Mouse (Mus musculus): ENCODE data around the gene Ccdc194. TPM values are rescaled to one million over a fixed set of nuclear protein-coding genes. Genes with fewer than 3 reads are reported as not detected.

Ccdc194 gene
- polyA plus RNA-seq (2014; fragmentation: Nextera tagmentation; extraction: Ambion mirVana): 0.40 and 0.72 TPM in 2 replicates

- H3K36me3 ChIP-seq (ENCODE audit: control insufficient read depth, insufficient read depth, low read length): no peaks in the 10 kb centered on the region
- ATAC-seq (ENCODE audit: low FRiP score): no peak
- WGBS: 6% methylated on average over 46 of the region's 46 CpGs
- H3K9me3 ChIP-seq (ENCODE audit: control insufficient read depth, low read length): no peaks in the 10 kb centered on the region
- peaks cover 25% of the 10 kb centered on the region for H3K27me3 ChIP-seq (ENCODE audit: control insufficient read depth, insufficient read depth, low read length)
- DNase-seq (ENCODE audit: low spot score, missing footprints): peak; percentile 91
- no peak within 1 kb of the TSS; the same call in 1 of the 2 replicates for H3K4me3 ChIP-seq (ENCODE audit: low read depth, low read length)
- no peak within 1 kb of the TSS for H3K27ac ChIP-seq (ENCODE audit: low read depth, low read length)
- no peaks in the 10 kb centered on the region for H3K4me1 ChIP-seq (ENCODE audit: control insufficient read depth, insufficient read depth, low read length)
- H3K4me2 ChIP-seq: 0 out of 2 replicates have a peak within 1 kb of the TSS, but pooled peaks have one; percentile 13
- H3K9ac ChIP-seq (ENCODE audit: low read length): no peak within 1 kb of the TSS
Measured at GRCm38 (mm10) chr8:71525226-71526050, at the start of gene Ccdc194. TSS of gene Ccdc194 (minus strand) at chr8:71525711.

GRCm38 (mm10) chr8:71575020-71575419 is 49.5 kb upstream of the Ccdc194 start:
- no peak for ATAC-seq (ENCODE audit: low FRiP score)
- 71% methylated on average over 1 of the region's 1 CpGs for WGBS
- Histone ChIP-seq H3K27me3 (ENCODE audit: control insufficient read depth, insufficient read depth, low read length) (no peaks in the 10 kb centered on the region), H3K27ac (ENCODE audit: low read depth, low read length) (no peak overlapping the region), H3K9ac (ENCODE audit: low read length) (no peak overlapping the region), H3K36me3 (ENCODE audit: control insufficient read depth, insufficient read depth, low read length) (no peaks in the 10 kb centered on the region), H3K4me3 (ENCODE audit: low read depth, low read length) (no peak overlapping the region), H3K4me2 (no peak overlapping the region), H3K4me1 (ENCODE audit: control insufficient read depth, insufficient read depth, low read length) (peaks cover 6% of the 10 kb centered on the region), H3K9me3 (ENCODE audit: control insufficient read depth, low read length) (no peaks in the 10 kb centered on the region)
- DNase-seq (ENCODE audit: low spot score, missing footprints): no peak

DNA sequence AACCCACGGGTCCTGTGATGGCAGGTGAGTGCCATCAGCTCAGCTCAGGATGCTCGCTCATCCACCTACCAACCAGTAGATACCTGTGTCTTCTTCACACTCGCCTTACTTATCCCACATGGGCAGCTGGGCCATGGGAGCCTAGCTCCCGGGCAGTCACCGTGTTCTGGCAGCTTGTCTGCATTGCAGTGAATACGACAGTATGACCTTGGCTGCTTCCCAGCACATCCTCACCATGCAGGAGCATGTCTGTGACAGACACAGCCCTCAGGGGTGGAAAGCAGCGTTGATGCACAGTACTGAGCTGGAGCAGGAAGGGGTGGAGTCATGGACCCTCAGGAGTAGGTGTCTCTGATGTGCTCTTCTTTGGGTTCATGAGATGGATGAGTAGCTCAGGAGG is 48.9 kb upstream of the Ccdc194 start:
- H3K27me3 ChIP-seq (ENCODE audit: control insufficient read depth, insufficient read depth, low read length): no peaks in the 10 kb centered on the region
- H3K9ac ChIP-seq (ENCODE audit: low read length): no peak overlapping the region
- ATAC-seq (ENCODE audit: low FRiP score) (no peak), DNase-seq (ENCODE audit: low spot score, missing footprints) (no peak)
- peaks cover 6% of the 10 kb centered on the region for H3K4me1 ChIP-seq (ENCODE audit: control insufficient read depth, insufficient read depth, low read length)
- 83% methylated on average over 7 of the region's 7 CpGs for WGBS
- H3K36me3 ChIP-seq (ENCODE audit: control insufficient read depth, insufficient read depth, low read length): no peaks in the 10 kb centered on the region
- no peak overlapping the region for H3K4me3 ChIP-seq (ENCODE audit: low read depth, low read length)
- no peaks in the 10 kb centered on the region for H3K9me3 ChIP-seq (ENCODE audit: control insufficient read depth, low read length)
- H3K4me2 ChIP-seq: no peak overlapping the region
- no peak overlapping the region for H3K27ac ChIP-seq (ENCODE audit: low read depth, low read length)

GRCm38 (mm10) chr8:71572847-71573633 is 47.5 kb upstream of the Ccdc194 start:
- no peak for DNase-seq (ENCODE audit: low spot score, missing footprints)
- no peak overlapping the region for H3K27ac ChIP-seq (ENCODE audit: low read depth, low read length)
- H3K36me3 ChIP-seq (ENCODE audit: control insufficient read depth, insufficient read depth, low read length): no peaks in the 10 kb centered on the region
- H3K4me3 ChIP-seq (ENCODE audit: low read depth, low read length): no peak overlapping the region
- 82% methylated on average over 9 of the region's 9 CpGs for WGBS
- H3K27me3 ChIP-seq (ENCODE audit: control insufficient read depth, insufficient read depth, low read length): 0 out of 2 replicates have a peak, but pooled peaks cover 3% of the 10 kb centered on the region
- H3K9ac ChIP-seq (ENCODE audit: low read length): no peak overlapping the region
- ATAC-seq (ENCODE audit: low FRiP score): no peak
- H3K9me3 ChIP-seq (ENCODE audit: control insufficient read depth, low read length): no peaks in the 10 kb centered on the region
- H3K4me2 ChIP-seq: no peak overlapping the region
- peaks cover 6% of the 10 kb centered on the region for H3K4me1 ChIP-seq (ENCODE audit: control insufficient read depth, insufficient read depth, low read length)

- DNase-seq (ENCODE audit: low spot score, missing footprints) (no peak), ATAC-seq (ENCODE audit: low FRiP score) (no peak)
- Histone ChIP-seq H3K9ac (ENCODE audit: low read length) (no peak overlapping the region), H3K4me2 (no peak overlapping the region), H3K27ac (ENCODE audit: low read depth, low read length) (no peak overlapping the region), H3K4me1 (ENCODE audit: control insufficient read depth, insufficient read depth, low read length) (peaks cover 6% of the 10 kb centered on the region), H3K4me3 (ENCODE audit: low read depth, low read length) (no peak overlapping the region), H3K9me3 (ENCODE audit: control insufficient read depth, low read length) (no peaks in the 10 kb centered on the region), H3K27me3 (ENCODE audit: control insufficient read depth, insufficient read depth, low read length) (0 out of 2 replicates have a peak, but pooled peaks cover 3% of the 10 kb centered on the region), H3K36me3 (ENCODE audit: control insufficient read depth, insufficient read depth, low read length) (no peaks in the 10 kb centered on the region)
- 85% methylated on average over 2 of the region's 2 CpGs for WGBS
Measured at GRCm38 (mm10) chr8:71572077-71572476, 46.6 kb upstream of the Ccdc194 start.

GRCm38 (mm10) chr8:71570291-71570954 is 44.9 kb upstream of the Ccdc194 start:
- Histone ChIP-seq H3K4me1 (ENCODE audit: control insufficient read depth, insufficient read depth, low read length) (peaks cover 6% of the 10 kb centered on the region), H3K4me3 (ENCODE audit: low read depth, low read length) (peak overlapping the region; percentile 45), H3K4me2 (peak overlapping the region; percentile 90), H3K9me3 (ENCODE audit: control insufficient read depth, low read length) (no peaks in the 10 kb centered on the region), H3K27me3 (ENCODE audit: control insufficient read depth, insufficient read depth, low read length) (0 out of 2 replicates have a peak, but pooled peaks cover 3% of the 10 kb centered on the region), H3K9ac (ENCODE audit: low read length) (peak overlapping the region; percentile 64), H3K36me3 (ENCODE audit: control insufficient read depth, insufficient read depth, low read length) (no peaks in the 10 kb centered on the region), H3K27ac (ENCODE audit: low read depth, low read length) (0 out of 2 replicates have a peak overlapping the region, but pooled peaks have one; percentile 4)
- peak; percentile 89 for ATAC-seq (ENCODE audit: low FRiP score)
- WGBS: under 1% methylated on average over 41 of the region's 41 CpGs
- peak; percentile 98 for DNase-seq (ENCODE audit: low spot score, missing footprints)

DNA sequence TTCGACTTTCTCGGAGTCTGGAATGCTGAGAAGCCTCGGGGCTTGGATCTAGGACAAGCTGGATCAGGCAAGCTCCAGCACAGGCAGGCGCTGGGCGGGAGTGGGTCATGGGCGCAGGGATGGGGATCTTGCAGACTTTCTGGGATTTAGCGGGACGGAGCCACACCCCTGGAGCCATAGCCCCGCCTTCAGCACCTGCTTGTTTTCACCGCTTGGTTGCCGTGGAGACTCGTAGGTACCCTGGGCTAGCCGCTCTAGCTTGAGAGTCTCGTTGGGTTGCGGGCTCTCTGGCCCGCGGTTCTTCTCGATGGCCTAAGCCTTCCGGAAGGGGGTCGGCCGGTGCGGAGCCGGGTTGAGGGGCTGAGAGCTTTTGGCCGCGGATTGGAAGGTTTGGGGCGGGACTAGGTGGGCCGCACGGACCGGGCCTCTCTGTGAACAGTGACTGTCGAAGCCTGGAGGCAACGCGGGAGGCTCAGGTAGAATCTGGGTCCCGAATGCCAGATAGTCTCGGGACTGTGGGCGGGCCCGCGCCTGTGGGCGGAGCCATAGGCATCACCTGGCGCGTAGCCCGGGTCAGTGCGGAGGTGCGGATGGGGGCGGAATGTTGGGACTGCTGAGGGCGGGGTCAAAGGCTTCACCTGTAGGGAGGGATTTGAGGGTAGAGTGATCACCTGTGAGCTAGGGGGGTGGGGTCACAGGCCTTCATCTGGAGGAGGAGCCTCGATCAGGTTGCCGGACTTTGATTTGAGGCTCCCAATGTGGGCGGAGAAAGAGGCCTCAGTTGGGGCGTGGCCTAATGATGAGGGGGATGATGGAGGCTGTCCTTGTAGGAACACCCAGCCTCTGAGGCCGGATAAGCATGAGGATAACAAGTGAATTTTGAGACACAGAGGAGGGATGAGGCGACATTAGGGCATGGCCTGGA is 44.1 kb upstream of the Ccdc194 start:
- H3K27me3 ChIP-seq (ENCODE audit: control insufficient read depth, insufficient read depth, low read length): 0 out of 2 replicates have a peak, but pooled peaks cover 3% of the 10 kb centered on the region
- H3K9ac ChIP-seq (ENCODE audit: low read length): peak overlapping the region; percentile 29
- H3K4me1 ChIP-seq (ENCODE audit: control insufficient read depth, insufficient read depth, low read length): peaks cover 6% of the 10 kb centered on the region
- H3K4me3 ChIP-seq (ENCODE audit: low read depth, low read length): peak overlapping the region; percentile 45
- no peaks in the 10 kb centered on the region for H3K36me3 ChIP-seq (ENCODE audit: control insufficient read depth, insufficient read depth, low read length)
- DNase-seq (ENCODE audit: low spot score, missing footprints) (peak; percentile 97), ATAC-seq (ENCODE audit: low FRiP score) (peak; percentile 85)
- H3K9me3 ChIP-seq (ENCODE audit: control insufficient read depth, low read length): no peaks in the 10 kb centered on the region
- H3K27ac ChIP-seq (ENCODE audit: low read depth, low read length): 0 out of 2 replicates have a peak overlapping the region, but pooled peaks have one; percentile 4
- under 1% methylated on average over 51 of the region's 51 CpGs for WGBS
- peak overlapping the region; percentile 90 for H3K4me2 ChIP-seq

GRCm38 (mm10) chr8:71568941-71569340 is 43.4 kb upstream of the Ccdc194 start:
- Histone ChIP-seq H3K9me3 (ENCODE audit: control insufficient read depth, low read length) (peaks cover 5% of the 10 kb centered on the region), H3K27me3 (ENCODE audit: control insufficient read depth, insufficient read depth, low read length) (0 out of 2 replicates have a peak, but pooled peaks cover 3% of the 10 kb centered on the region), H3K4me2 (peak overlapping the region; percentile 90), H3K4me3 (ENCODE audit: low read depth, low read length) (peak overlapping the region; percentile 45), H3K36me3 (ENCODE audit: control insufficient read depth, insufficient read depth, low read length) (no peaks in the 10 kb centered on the region), H3K27ac (ENCODE audit: low read depth, low read length) (no peak overlapping the region), H3K4me1 (ENCODE audit: control insufficient read depth, insufficient read depth, low read length) (peaks cover 6% of the 10 kb centered on the region), H3K9ac (ENCODE audit: low read length) (no peak overlapping the region)
- 10% methylated on average over 6 of the region's 6 CpGs for WGBS
- DNase-seq (ENCODE audit: low spot score, missing footprints): no peak
- ATAC-seq (ENCODE audit: low FRiP score): no peak
